In the genomic region with DNA sequence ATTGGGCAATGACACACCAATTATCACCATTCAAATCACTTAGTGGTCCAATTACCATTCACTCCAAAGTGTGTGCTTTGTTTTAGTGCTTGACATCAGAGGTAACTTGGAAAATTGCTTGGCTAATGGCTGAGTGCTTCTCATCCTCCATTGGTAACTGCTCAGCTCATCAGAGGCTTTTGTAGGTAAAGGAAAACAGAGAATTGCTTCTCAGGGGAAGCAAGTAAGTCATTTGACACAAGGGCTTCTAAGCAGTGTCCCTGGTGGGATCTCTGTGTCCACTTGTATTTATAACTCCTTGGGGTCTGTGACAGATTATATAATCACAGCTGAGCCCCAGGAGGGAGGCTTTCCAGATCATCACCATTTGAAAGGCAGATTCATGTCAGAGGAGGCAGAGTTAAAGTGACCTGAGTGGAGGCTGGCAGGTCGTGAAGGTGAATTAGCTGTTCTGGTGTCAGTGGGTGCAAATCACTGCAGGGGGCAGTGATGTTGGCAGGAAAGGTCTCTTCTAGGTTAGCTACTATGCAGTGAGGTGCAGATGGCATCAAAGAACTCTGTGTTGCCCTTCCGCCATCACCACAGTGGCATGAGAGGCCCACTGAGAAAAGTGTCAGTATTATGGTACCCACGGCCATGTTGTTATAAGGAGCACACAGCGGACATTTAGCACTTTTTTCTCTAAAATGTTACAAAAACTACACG, we compare ENCODE assay signal across 19 mouse cellular contexts.
A peak's percentile ranks its signal among the peaks of the same experiment; 100 is the strongest.
DNase-seq lines count a peak whose midpoint lies in the region; ATAC-seq lines count a peak whose summit lies in the region.
"Had no signal": no experiment of that assay in that cellular context is flagged by ENCODE, and none has a peak within 500 bp of the region (broad histone marks: within the 10 kb centered on the region; RNA-seq: fewer than 3 reads in every experiment).

No protein-coding gene starts in this region.

- H3K4me3 ChIP-seq in heart, embryonic 11.5 days (ENCODE audit: low read depth, low read length), result no peak overlapping the region
- H3K4me3 ChIP-seq in midbrain, embryonic 14.5 days (replicated peaks; ENCODE audit: low read depth, low read length), result no peak overlapping the region
- H3K4me3 ChIP-seq: kidney, embryonic 15.5 days; megakaryocyte, embryonic 14.5 days had no signal

- no peaks in the 10 kb centered on the region for H3K4me1 ChIP-seq in heart, embryonic 11.5 days (ENCODE audit: control insufficient read depth, insufficient read depth, low read length)
- no peaks in the 10 kb centered on the region for H3K4me1 ChIP-seq in midbrain, embryonic 14.5 days (ENCODE audit: control insufficient read depth, insufficient read depth, low read length)
- H3K4me1 ChIP-seq: kidney, embryonic 15.5 days; megakaryocyte, embryonic 14.5 days had no signal

- no peaks in the 10 kb centered on the region for H3K36me3 ChIP-seq in heart, embryonic 11.5 days (ENCODE audit: control insufficient read depth, insufficient read depth, low read length)
- H3K36me3 ChIP-seq in midbrain, embryonic 14.5 days (ENCODE audit: control insufficient read depth, insufficient read depth, low read length), result no peaks in the 10 kb centered on the region
- H3K36me3 ChIP-seq: G1E; kidney, embryonic 15.5 days had no signal

- WGBS in heart, embryonic 11.5 days (ENCODE audit: insufficient replicate concordance), result 65% methylated on average over 5 of the region's 5 CpGs
- 65% methylated on average over 5 of the region's 5 CpGs for WGBS in midbrain, embryonic 14.5 days

- H3K9me3 ChIP-seq in heart, embryonic 11.5 days (replicated peaks; ENCODE audit: control insufficient read depth, low read length), result no peaks in the 10 kb centered on the region
- no peaks in the 10 kb centered on the region for H3K9me3 ChIP-seq in midbrain, embryonic 14.5 days (ENCODE audit: control insufficient read depth, low read length)
- H3K9me3 ChIP-seq: G1E; kidney, embryonic 15.5 days; megakaryocyte, embryonic 14.5 days had no signal

- no peak overlapping the region for H3K27ac ChIP-seq in heart, embryonic 11.5 days (ENCODE audit: low read depth, low read length)
- no peak overlapping the region for H3K27ac ChIP-seq in midbrain, embryonic 14.5 days (replicated peaks; ENCODE audit: low read depth, low read length)
- H3K27ac ChIP-seq: kidney, embryonic 15.5 days had no signal

- no peak overlapping the region for H3K9ac ChIP-seq in heart, embryonic 11.5 days (ENCODE audit: low read depth, low read length)
- H3K9ac ChIP-seq in midbrain, embryonic 14.5 days (replicated peaks; ENCODE audit: low read length), result no peak overlapping the region
- H3K9ac ChIP-seq: kidney, embryonic 15.5 days; liver, postnatal 0 days had no signal

- H3K4me2 ChIP-seq in heart, embryonic 11.5 days, result no peak overlapping the region
- H3K4me2 ChIP-seq in midbrain, embryonic 14.5 days (ENCODE audit: low read length), result no peak overlapping the region
- H3K4me2 ChIP-seq: kidney, embryonic 15.5 days had no signal

- H3K27me3 ChIP-seq in heart, embryonic 11.5 days (ENCODE audit: control insufficient read depth, insufficient read depth, low read length), result no peaks in the 10 kb centered on the region
- no peaks in the 10 kb centered on the region for H3K27me3 ChIP-seq in midbrain, embryonic 14.5 days (ENCODE audit: control insufficient read depth, insufficient read depth, low read length)
- H3K27me3 ChIP-seq: kidney, embryonic 15.5 days; megakaryocyte, embryonic 14.5 days had no signal

- DNase-seq in cerebellum, postnatal 10 days, result peak; percentile 15 to 54
- DNase-seq in cerebellum, adult 11 months, result no peak
- peak; percentile 61 for DNase-seq in heart, adult 11 months
- peak; percentile 2 for DNase-seq in brain, adult 2 months (ENCODE audit: low read depth, low spot score)
- DNase-seq in midbrain, embryonic 14.5 days, result peak; percentile 18
- DNase-seq in frontal cortex, adult 2 months (ENCODE audit: extremely low spot score in 1 of 2, low spot score in 1 of 2), result no peak
- DNase-seq in adrenal gland, postnatal 25 days, result no peak
- DNase-seq: cerebellum, adult 2 months; gastrocnemius, postnatal 25 days; heart, postnatal 14 days; liver; liver, postnatal 0 days; lung, postnatal 14 days; thymus, postnatal 4 days had no signal

- no peak for ATAC-seq in heart, embryonic 11.5 days (replicated peaks; ENCODE audit: insufficient number of reproducible peaks, low FRiP score, low TSS enrichment)
- peak; percentile 16; the same call in 1 of the 2 replicates for ATAC-seq in midbrain, embryonic 14.5 days (ENCODE audit: low FRiP score, low TSS enrichment)
- ATAC-seq: CD4-positive, CD25-positive, alpha-beta regulatory T cell, adult 4 months; liver, postnatal 0 days had no signal

Comparison
In these comparisons a context has a peak if more than half of its experiments do, and no peak if none do; other contexts are left out.
1. DNase-seq: peak in cerebellum, postnatal 10 days (2 of 2), heart, adult 11 months (single experiment), brain, adult 2 months (single experiment) and midbrain, embryonic 14.5 days (single experiment); none in cerebellum, adult 11 months (single experiment), frontal cortex, adult 2 months (0 of 2) and adrenal gland, postnatal 25 days (single experiment).